Mouse (Mus musculus) megakaryocyte, adult 5-6 weeks (primary cell): ENCODE measurements around the gene Sf3b3. TPM values are rescaled to one million over a fixed set of nuclear protein-coding genes. Genes with fewer than 3 reads are reported as not detected.

Experiments
- ATAC-seq: 2 replicates; pipeline ENCODE4 v1.8.0; 2016; ENCODE audit warnings: mild to moderate bottlenecking, inconsistent platforms; ENCODE audit not compliant: poor library complexity, severe bottlenecking
- total RNA-seq, 2 experiments: library from RNA; stranded (forward) in 1 of 2; stranded (reverse) in 1 of 2; fragments of 153-499, 151-499 nt in 1 of 2; fragments of 221-1000, 200-1000 nt in 1 of 2; gene quantifications; 2 replicates each; pipeline versions ENCODE4 v1.2.3 to v1.2.4; 2015 to 2017

Gene Sf3b3
- total RNA-seq, 2 experiments from 2014 or later: 58.4 to 74.7 TPM

GRCm38 (mm10) chr8:110847645-110848495 lies 1.3 kb upstream of the Sf3b3 start:
- ATAC-seq: no peak

- peak; percentile 23 for ATAC-seq
Measured at GRCm38 (mm10) chr8:110847171-110847549, 573 bp upstream of the Sf3b3 start.

DNA sequence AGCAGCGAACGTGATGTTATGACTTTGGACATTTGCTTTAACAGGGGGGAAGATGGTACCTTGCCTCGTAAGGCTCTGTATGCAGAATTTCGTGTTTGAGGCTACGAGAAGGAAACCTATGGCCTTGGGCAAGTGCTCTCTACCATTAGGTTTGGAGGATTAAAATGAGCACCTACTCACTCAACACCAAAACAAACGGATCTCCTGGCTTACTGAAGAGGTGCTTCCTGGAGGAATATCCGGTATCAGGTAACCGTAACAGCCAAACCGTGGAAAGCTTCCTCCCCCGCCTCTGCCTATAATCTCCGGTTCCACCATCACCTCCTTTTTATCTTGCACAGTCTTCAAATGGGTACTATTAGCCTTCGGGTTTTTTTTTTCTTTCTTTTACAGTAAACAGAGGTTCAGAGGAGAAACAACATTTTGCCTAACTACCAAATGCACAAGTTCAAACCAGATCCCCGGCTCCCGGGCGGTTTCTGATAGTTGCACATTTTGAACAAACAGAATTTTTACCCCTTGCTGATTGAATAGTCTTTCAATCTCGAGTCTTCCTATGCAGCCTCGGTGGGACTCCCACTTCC lies 674 bp downstream of the Sf3b3 start:
- ATAC-seq: no peak

- no peak for ATAC-seq
Measured at GRCm38 (mm10) chr8:110844941-110845340, 1.6 kb downstream of the Sf3b3 start.

- no peak for ATAC-seq
Measured at GRCm38 (mm10) chr8:110843207-110843606, 3.4 kb downstream of the Sf3b3 start.

- ATAC-seq: no peak
Measured at GRCm38 (mm10) chr8:110842012-110842574, 4.5 kb downstream of the Sf3b3 start.

DNA sequence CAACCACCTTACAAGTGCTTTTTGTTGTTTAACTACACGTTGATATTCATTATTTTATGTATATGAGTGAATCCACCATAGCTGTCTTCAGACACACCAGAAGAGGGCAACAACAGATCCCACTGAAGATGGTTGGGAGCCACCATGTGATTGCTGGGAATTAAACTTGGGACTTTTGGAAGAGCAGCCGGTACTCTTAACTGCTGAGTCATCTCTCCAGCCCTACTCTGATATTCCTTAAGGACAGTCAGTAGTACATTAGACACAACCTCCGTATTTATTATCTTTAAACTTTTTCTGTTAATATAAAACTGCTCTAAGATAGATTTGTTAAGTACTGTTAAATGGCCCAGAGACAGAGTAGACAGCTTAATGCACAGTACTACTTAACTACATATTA lies 14.6 kb downstream of the Sf3b3 start:
- no peak for ATAC-seq

DNA sequence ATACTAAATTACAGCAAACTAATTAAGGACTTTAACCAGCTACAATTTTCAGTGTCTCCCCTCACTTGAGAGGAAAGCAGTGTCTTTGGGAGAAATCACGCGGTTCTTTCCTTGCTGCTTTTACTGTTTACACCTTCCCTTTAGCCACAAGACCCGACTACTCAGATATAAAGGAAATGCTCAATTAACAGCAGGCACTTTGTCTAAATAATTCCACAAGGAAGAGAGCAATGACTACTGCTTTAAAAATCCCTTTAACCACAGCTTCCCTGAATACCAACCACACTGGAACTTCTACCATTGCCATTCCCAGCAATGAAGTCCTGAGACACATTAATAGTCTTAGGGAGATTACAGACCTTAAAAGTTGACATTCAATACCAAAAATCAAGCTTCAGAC lies 18.1 kb downstream of the Sf3b3 start:
- ATAC-seq: no peak

- no peak for ATAC-seq
Measured at GRCm38 (mm10) chr8:110824861-110825260, 21.7 kb downstream of the Sf3b3 start.

DNA sequence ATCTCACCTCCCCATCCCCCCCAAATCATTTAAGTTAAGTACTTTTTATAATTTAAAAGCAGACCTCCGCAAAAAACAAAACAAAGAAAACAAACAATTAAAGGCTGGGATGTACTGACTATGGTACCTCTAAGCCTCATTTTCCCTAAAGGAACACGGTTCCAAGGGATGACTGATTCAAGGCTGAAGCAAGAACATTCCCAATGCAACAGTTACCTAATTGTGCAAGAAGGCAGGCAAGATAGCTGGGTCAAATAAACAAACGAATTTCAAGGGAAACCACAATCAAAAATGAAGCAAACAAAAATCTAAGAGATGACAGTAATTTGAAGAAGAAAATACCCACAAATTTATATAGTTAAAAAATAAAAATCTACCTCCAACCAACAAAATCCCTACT lies 24.6 kb downstream of the Sf3b3 start:
- no peak for ATAC-seq

- no peak for ATAC-seq
Measured at GRCm38 (mm10) chr8:110820257-110820656, 26.3 kb downstream of the Sf3b3 start.

- ATAC-seq: no peak
Measured at GRCm38 (mm10) chr8:110818593-110818992, 28.0 kb downstream of the Sf3b3 start.

DNA sequence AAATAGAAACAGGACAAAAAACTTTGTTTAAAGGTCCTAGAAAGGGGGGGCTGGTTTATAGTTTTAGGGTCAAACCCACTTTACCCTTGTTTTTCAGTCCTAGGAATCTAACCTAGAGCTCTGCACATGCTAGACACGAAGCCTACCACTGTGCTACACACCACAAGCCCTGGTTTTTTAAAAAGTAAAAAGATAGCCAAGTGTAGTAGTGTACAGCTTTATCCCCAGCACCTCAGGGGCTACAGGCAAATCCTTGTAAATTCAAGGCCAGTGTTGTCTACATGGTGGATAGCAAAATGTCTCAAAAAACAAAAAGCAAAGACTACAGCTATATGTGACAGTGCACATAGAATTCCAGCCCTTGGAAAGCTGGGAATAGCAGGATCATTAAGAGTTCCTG lies 29.6 kb downstream of the Sf3b3 start:
- ATAC-seq: no peak

DNA sequence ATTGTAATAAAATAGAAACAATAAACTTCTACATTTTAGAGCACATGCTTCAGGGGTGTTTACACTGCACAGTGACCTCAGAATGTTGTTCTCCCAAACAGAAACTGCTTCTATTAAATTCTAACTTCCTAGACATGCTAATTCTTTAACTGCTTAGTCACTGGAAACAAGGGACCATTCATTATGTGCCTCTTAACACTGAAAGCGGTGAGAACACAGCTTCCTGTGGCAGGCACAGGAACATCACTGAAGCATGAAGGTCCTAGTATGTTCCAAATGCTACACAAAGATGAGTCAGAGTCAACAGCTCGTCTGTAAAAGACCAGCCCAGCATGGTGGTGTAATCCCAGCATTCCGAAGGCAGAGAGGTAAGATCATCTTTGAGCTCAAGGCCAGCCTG lies 31.3 kb downstream of the Sf3b3 start:
- ATAC-seq: no peak

GRCm38 (mm10) chr8:110813081-110813812 lies 33.3 kb downstream of the Sf3b3 start:
- no peak for ATAC-seq

- ATAC-seq: peak; percentile 24; the same call in 1 of the 2 replicates
Measured at GRCm38 (mm10) chr8:110812349-110813080, 34.1 kb downstream of the Sf3b3 start.

- no peak for ATAC-seq
Measured at GRCm38 (mm10) chr8:110811793-110812192, 34.8 kb downstream of the Sf3b3 start.

- ATAC-seq: no peak
Measured at GRCm38 (mm10) chr8:110811116-110811515, 35.5 kb downstream of the Sf3b3 start.

- no peak for ATAC-seq
Measured at GRCm38 (mm10) chr8:110810481-110811065, 36.0 kb downstream of the Sf3b3 start.

DNA sequence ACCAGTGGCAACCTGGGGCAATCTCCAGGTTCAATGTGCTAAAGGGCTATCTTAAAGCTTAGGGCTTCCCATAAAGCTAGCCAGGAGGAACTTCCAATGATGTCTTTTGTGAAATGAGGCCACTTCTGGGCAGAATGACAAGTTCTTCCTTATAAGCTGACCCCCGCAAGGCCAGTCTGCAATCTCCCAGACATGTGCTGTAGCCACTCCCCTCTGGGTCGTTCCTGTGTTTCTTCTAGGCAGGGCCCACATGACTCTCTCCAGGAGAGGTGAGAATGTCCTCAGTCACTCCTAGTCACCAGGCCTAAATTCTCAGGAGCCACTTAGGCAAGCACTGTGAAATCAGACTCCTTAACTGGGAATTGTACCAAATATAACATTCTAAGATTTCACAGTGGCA lies 36.8 kb downstream of the Sf3b3 start:
- no peak for ATAC-seq
